Mouse (Mus musculus) limb, embryonic 12.5 days (tissue): ENCODE results near the gene Lpp. TPM values are rescaled to one million over a fixed set of nuclear protein-coding genes. Genes with fewer than 3 reads are reported as not detected.

Source experiments
- ATAC-seq: fragments of 200-750 bp; cut with Nextera tagmentation; 2 replicates; pipeline ENCODE4 v1.8.0; 2017; ENCODE audit warnings: low read depth, moderate TSS enrichment; ENCODE audit not compliant: insufficient number of reproducible peaks, insufficient read depth, low FRiP score, low TSS enrichment
- H3K27ac ChIP-seq: fragments of 300-500 bp; sonication (generic); 2 replicates; pipeline ENCODE4 v1.5.1; 2016; ENCODE audit warnings: mild to moderate bottlenecking, moderate library complexity
- H3K27me3 ChIP-seq: fragments of 300-500 bp; sonication (generic); 2 replicates; pipeline ENCODE4 v1.6.1; 2016; ENCODE audit warnings: mild to moderate bottlenecking, moderate library complexity
- H3K36me3 ChIP-seq: fragments of 300-500 bp; sonication (generic); 2 replicates; pipeline ENCODE4 v1.6.1; 2016; ENCODE audit warnings: mild to moderate bottlenecking, moderate library complexity
- H3K4me1 ChIP-seq: fragments of 300-500 bp; sonication (generic); replicated peaks from 2 replicates; pipeline ENCODE4 v1.6.1; 2016
- H3K4me2 ChIP-seq: fragments of 300-500 bp; sonication (generic); 2 replicates; pipeline ENCODE4 v1.6.1; 2016; ENCODE audit warnings: mild to moderate bottlenecking, moderate library complexity
- H3K4me3 ChIP-seq: fragments of 300-500 bp; sonication (generic); replicated peaks from 2 replicates; pipeline ENCODE4 v1.5.1; 2016; ENCODE audit warnings: mild to moderate bottlenecking
- H3K9ac ChIP-seq: fragments of 300-500 bp; sonication (generic); replicated peaks from 2 replicates; pipeline ENCODE4 v1.6.1; 2016; ENCODE audit warnings: mild to moderate bottlenecking, moderate library complexity
- H3K9me3 ChIP-seq: fragments of 300-500 bp; sonication (generic); 2 replicates; pipeline ENCODE4 v1.6.1; 2016; ENCODE audit warnings: mild to moderate bottlenecking, moderate library complexity
- WGBS: fragments of 180-500 bp; shearing (Covaris S2); methylation state at CpG from one replicate; pipeline ENCODE4 v1.1.7; 2016; 5-methylcytosine and 5-hydroxymethylcytosine counted together
- polyA plus RNA-seq: library from polyadenylated mRNA; unstranded; fragments of >200 nt; fragmentation: Nextera tagmentation; extraction: Ambion mirVana; gene quantifications from 2 replicates; pipeline ENCODE4 v1.2.1, GENCODE M21; 2016

The Lpp gene
- polyA plus RNA-seq, 1 experiment from 2014 or later, result 39.4 TPM

- no peak overlapping the region for H3K4me3 ChIP-seq
- no peak overlapping the region for H3K9ac ChIP-seq
- no peak overlapping the region for H3K27ac ChIP-seq
- ATAC-seq, result no peak
- H3K4me2 ChIP-seq, result no peak overlapping the region
- 77% methylated on average over 11 of the region's 11 CpGs for WGBS
- no peaks in the 10 kb centered on the region for H3K36me3 ChIP-seq
- peaks cover 27% of the 10 kb centered on the region for H3K4me1 ChIP-seq
- H3K9me3 ChIP-seq, result no peaks in the 10 kb centered on the region
- H3K27me3 ChIP-seq, result no peaks in the 10 kb centered on the region
Observed at GRCm38 (mm10) chr16:24501628-24502294, 108.5 kb downstream of the Lpp start.

GRCm38 (mm10) chr16:24502295-24502823 lies 109.1 kb downstream of the Lpp start:
- 77% methylated on average over 3 of the region's 3 CpGs for WGBS

GRCm38 (mm10) chr16:24504838-24505605 lies 111.7 kb downstream of the Lpp start:
- no peaks in the 10 kb centered on the region for H3K27me3 ChIP-seq
- H3K4me1 ChIP-seq, result peaks cover 48% of the 10 kb centered on the region
- no peak for ATAC-seq
- no peak overlapping the region for H3K4me2 ChIP-seq
- no peak overlapping the region for H3K27ac ChIP-seq
- no peaks in the 10 kb centered on the region for H3K9me3 ChIP-seq
- 33% methylated on average over 7 of the region's 7 CpGs for WGBS
- no peak overlapping the region for H3K9ac ChIP-seq
- no peak overlapping the region for H3K4me3 ChIP-seq
- H3K36me3 ChIP-seq, result no peaks in the 10 kb centered on the region

More at GRCm38 (mm10) chr16:24502295-24502823, 109.1 kb downstream of the Lpp start:
- H3K9ac ChIP-seq, result no peak overlapping the region
- no peaks in the 10 kb centered on the region for H3K27me3 ChIP-seq
- no peak overlapping the region for H3K27ac ChIP-seq
- no peak overlapping the region for H3K4me3 ChIP-seq
- no peak overlapping the region for H3K4me2 ChIP-seq
- H3K9me3 ChIP-seq, result no peaks in the 10 kb centered on the region
- ATAC-seq, result no peak
- no peaks in the 10 kb centered on the region for H3K36me3 ChIP-seq
- H3K4me1 ChIP-seq, result peaks cover 33% of the 10 kb centered on the region

- no peaks in the 10 kb centered on the region for H3K9me3 ChIP-seq
- ATAC-seq, result no peak
- no peaks in the 10 kb centered on the region for H3K36me3 ChIP-seq
- H3K4me3 ChIP-seq, result no peak overlapping the region
- no peak overlapping the region for H3K4me2 ChIP-seq
- H3K27ac ChIP-seq, result no peak overlapping the region
- 96% methylated on average over 2 of the region's 2 CpGs for WGBS
- peaks cover 40% of the 10 kb centered on the region for H3K4me1 ChIP-seq
- H3K27me3 ChIP-seq, result no peaks in the 10 kb centered on the region
- no peak overlapping the region for H3K9ac ChIP-seq
Observed at GRCm38 (mm10) chr16:24506237-24506636, 112.9 kb downstream of the Lpp start.

GRCm38 (mm10) chr16:24506740-24507139 lies 113.4 kb downstream of the Lpp start:
- Histone ChIP-seq H3K36me3 (no peaks in the 10 kb centered on the region), H3K9ac (no peak overlapping the region), H3K9me3 (no peaks in the 10 kb centered on the region), H3K4me3 (no peak overlapping the region), H3K4me1 (peaks cover 36% of the 10 kb centered on the region), H3K27ac (no peak overlapping the region), H3K27me3 (no peaks in the 10 kb centered on the region), H3K4me2 (no peak overlapping the region)
- no peak for ATAC-seq
- 47% methylated on average over 4 of the region's 4 CpGs for WGBS

GRCm38 (mm10) chr16:24507927-24508540 lies 114.7 kb downstream of the Lpp start:
- no peak overlapping the region for H3K27ac ChIP-seq
- ATAC-seq, result no peak
- H3K4me3 ChIP-seq, result no peak overlapping the region
- WGBS, result 93% methylated on average over 5 of the region's 5 CpGs
- no peaks in the 10 kb centered on the region for H3K27me3 ChIP-seq
- no peak overlapping the region for H3K4me2 ChIP-seq
- no peaks in the 10 kb centered on the region for H3K36me3 ChIP-seq
- no peak overlapping the region for H3K9ac ChIP-seq
- no peaks in the 10 kb centered on the region for H3K9me3 ChIP-seq
- H3K4me1 ChIP-seq, result peaks cover 44% of the 10 kb centered on the region

- no peak overlapping the region for H3K4me3 ChIP-seq
- H3K9ac ChIP-seq, result no peak overlapping the region
- no peaks in the 10 kb centered on the region for H3K36me3 ChIP-seq
- 74% methylated on average over 5 of the region's 5 CpGs for WGBS
- no peak overlapping the region for H3K4me2 ChIP-seq
- H3K4me1 ChIP-seq, result peaks cover 44% of the 10 kb centered on the region
- H3K27me3 ChIP-seq, result no peaks in the 10 kb centered on the region
- H3K9me3 ChIP-seq, result no peaks in the 10 kb centered on the region
- no peak for ATAC-seq
- no peak overlapping the region for H3K27ac ChIP-seq
Observed at GRCm38 (mm10) chr16:24509100-24509812, 115.9 kb downstream of the Lpp start.

GRCm38 (mm10) chr16:24509813-24510166 lies 116.5 kb downstream of the Lpp start:
- Histone ChIP-seq H3K4me3 (no peak overlapping the region), H3K27ac (no peak overlapping the region), H3K9me3 (no peaks in the 10 kb centered on the region), H3K27me3 (no peaks in the 10 kb centered on the region), H3K9ac (no peak overlapping the region), H3K36me3 (no peaks in the 10 kb centered on the region), H3K4me1 (peaks cover 43% of the 10 kb centered on the region), H3K4me2 (no peak overlapping the region)
- 79% methylated on average over 1 of the region's 1 CpGs for WGBS
- no peak for ATAC-seq

GRCm38 (mm10) chr16:24513228-24513627 lies 119.9 kb downstream of the Lpp start:
- no peaks in the 10 kb centered on the region for H3K9me3 ChIP-seq
- 93% methylated on average over 4 of the region's 4 CpGs for WGBS

GRCm38 (mm10) chr16:24514802-24515727 lies 121.8 kb downstream of the Lpp start:
- no peak overlapping the region for H3K4me3 ChIP-seq
- no peak overlapping the region for H3K4me2 ChIP-seq
- no peaks in the 10 kb centered on the region for H3K9me3 ChIP-seq
- no peak for ATAC-seq
- H3K27ac ChIP-seq, result no peak overlapping the region
- H3K36me3 ChIP-seq, result no peaks in the 10 kb centered on the region
- H3K9ac ChIP-seq, result no peak overlapping the region
- H3K4me1 ChIP-seq, result peaks cover 31% of the 10 kb centered on the region
- no peaks in the 10 kb centered on the region for H3K27me3 ChIP-seq
- WGBS, result 60% methylated on average over 11 of the region's 11 CpGs

More at GRCm38 (mm10) chr16:24513228-24513627, 119.9 kb downstream of the Lpp start:
- H3K4me2 ChIP-seq, result no peak overlapping the region
- no peak overlapping the region for H3K27ac ChIP-seq
- no peak overlapping the region for H3K9ac ChIP-seq
- no peaks in the 10 kb centered on the region for H3K36me3 ChIP-seq
- H3K27me3 ChIP-seq, result no peaks in the 10 kb centered on the region
- H3K4me3 ChIP-seq, result no peak overlapping the region
- no peak for ATAC-seq
- peaks cover 37% of the 10 kb centered on the region for H3K4me1 ChIP-seq
